Mouse (Mus musculus) adrenal gland, adult (tissue): Measurements from ENCODE around the gene Cars.

Source experiments
- DNase-seq, 2 experiments: peaks; one replicate each; pipeline ENCODE4 v3.0.0; 2022 to 2023; ENCODE audit warnings: low spot score in 1 of 2; ENCODE audit not compliant: inconsistent age in 2 of 2

Gene Cars

DNA sequence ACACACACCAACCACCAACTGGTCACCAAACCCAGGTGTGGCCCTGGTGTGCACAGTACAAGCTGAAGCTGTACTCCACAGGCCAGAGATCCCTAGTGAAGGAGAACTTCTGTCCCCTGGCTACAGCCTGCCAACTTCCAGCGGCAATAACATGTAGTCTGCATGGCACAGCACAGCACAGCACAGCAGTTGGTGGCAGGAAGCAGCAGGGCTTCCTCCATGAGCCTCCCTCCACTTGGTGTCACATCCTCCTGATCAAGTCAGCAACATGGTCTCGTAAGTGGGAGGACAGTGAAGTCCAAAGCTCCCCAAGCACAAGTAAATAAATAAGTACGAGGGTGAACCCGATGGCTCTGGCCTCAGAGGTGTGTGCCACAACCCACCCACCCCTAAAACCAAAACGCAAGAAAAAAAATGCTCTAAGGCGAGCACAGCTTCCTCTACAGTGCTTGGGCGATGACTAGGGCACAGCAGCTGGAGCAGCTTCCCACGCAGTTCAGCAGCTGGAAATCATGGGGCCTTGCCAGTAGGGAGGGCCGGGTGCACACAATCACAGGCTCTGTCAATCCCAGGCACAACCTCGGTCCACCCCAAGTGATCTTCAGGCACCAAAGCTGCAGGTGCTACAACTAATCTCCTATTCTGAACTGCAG lies 86.0 kb downstream of the Cars start:
- no peak for DNase-seq

DNA sequence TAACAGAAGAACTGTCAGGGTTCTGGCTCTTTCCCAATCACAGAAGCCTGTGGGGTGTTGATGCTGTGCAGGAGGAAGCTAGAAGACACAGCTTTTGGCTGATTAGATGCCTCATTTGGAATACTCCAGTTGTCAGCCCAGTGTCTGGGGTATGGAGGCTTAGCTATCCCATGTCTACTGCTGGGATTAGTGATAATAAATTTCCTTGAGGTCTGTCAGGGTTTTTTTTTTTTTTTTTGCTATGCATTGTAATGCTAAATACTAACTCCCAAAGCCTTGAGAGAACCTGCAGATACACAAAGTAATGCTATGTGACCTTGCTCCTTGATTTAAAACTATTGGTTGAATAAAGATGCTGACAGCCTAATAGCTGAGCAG lies 88.6 kb downstream of the Cars start:
- DNase-seq, result no peak

DNA sequence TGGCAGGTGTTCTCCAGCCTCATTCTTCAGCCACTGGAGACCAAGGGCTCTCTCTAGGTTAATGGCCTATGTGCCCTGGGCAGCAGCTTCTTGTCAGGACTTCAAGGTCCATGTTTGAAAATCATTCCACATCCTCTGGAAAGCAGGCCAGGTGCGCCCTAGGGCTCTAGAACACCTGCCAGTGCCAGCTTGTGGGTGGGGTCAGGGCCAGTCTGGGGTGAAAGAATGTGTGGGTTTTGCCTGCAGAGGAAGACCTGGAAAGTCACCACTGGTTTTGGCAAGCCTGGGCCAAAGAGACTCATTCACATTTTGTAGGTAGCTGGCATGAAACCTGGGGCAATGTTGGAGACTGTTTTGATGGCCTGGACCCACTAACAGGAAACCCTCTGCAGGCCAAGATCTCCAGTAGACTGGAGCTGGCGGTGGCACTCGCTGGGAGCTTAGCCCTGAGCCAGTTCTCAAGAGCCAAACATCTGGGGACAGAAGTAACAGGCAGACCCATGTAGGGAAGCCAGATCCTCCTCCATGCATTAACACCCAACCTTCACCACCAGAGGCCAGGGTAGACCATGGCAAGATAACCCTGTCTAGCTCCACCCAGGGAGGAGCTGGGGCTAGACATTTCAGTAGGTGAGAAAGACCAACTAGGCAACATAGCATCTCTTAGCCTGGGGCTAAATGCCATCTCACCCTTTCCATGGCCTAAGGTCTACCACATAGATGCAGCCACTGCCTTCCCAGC lies 89.1 kb downstream of the Cars start:
- DNase-seq, result no peak

DNA sequence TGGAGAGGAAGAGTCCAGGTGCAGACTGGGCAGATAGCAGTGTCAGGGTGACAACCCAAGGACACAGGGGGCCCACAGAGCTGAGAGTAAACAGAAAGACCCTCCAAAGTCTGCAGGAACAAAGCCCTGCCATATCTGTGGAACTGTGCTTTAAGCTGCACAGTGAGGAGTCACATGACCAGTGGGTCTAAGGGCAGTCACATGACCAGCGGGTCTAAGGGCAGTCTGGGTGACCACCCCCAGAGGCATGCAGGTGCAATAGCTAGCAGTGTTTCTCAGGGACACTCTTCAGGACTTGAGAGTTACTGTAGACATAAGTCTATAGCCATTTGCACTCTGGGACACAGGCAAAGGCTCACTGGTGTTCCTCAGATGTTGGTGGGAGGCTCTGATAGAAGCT lies 90.3 kb downstream of the Cars start:
- no peak for DNase-seq
